Mouse (Mus musculus) liver, adult (tissue): ENCODE results near the gene Lzts2.

ENCODE experiments used
- GATA4 ChIP-seq: IDR thresholded peaks from 2 replicates; pipeline ENCODE4 v1.6.1; 2014; ENCODE audit warnings: mild to moderate bottlenecking, low read length; ENCODE audit not compliant: insufficient replicate concordance

Gene Lzts2

GRCm38 (mm10) chr19:45067758-45068510 lies 53.7 kb downstream of the Lzts2 start:
- no peak for TF ChIP-seq GATA4

GRCm38 (mm10) chr19:45073871-45074542 lies 59.8 kb downstream of the Lzts2 start:
- TF ChIP-seq GATA4: no peak

GRCm38 (mm10) chr19:45074580-45075322 lies 60.5 kb downstream of the Lzts2 start, which contains the start of gene Kazald1:
Gene Kazald1, plus strand, starts transcription at chr19:45075241.
- TF ChIP-seq GATA4: no peak

GRCm38 (mm10) chr19:45075323-45076035 lies 61.3 kb downstream of the Lzts2 start:
- TF ChIP-seq GATA4: no peak

- no peak for TF ChIP-seq GATA4
Observed at GRCm38 (mm10) chr19:45076036-45076575, 61.9 kb downstream of the Lzts2 start.
